ENCODE assay signal across 30 mouse cellular contexts in genomic region chr1:74203457-74203856, GRCm38 (mm10). TPM values are rescaled to one million over a fixed set of nuclear protein-coding genes. Genes with fewer than 3 reads are reported as not detected.
A peak's percentile ranks its signal among the peaks of the same experiment; 100 is the strongest.
DNase-seq lines count a peak whose midpoint lies in the region; ATAC-seq and TF ChIP-seq lines count a peak whose summit lies in the region.
"Had no signal": no experiment of that assay in that cellular context is flagged by ENCODE, and none has a peak within 500 bp of the region (broad histone marks: within the 10 kb centered on the region; RNA-seq: fewer than 3 reads in every experiment).

No protein-coding gene starts in this region.

- no peak for ATAC-seq in intestine, postnatal 0 days
- no peak for ATAC-seq in intestine, embryonic 16.5 days
- ATAC-seq: activated CD4-positive, CD25-positive, alpha-beta regulatory T cell, adult 4 months; forebrain, embryonic 16.5 days; hindbrain, embryonic 16.5 days; inflammation-experienced regulatory T-cells, adult 6 months had no signal

- DNase-seq in 416B (ENCODE audit: low read depth) (peak; percentile 50), MEL (ENCODE audit: low read depth, low spot score) (peak; percentile 49)
- DNase-seq in spleen, adult 12 weeks (ENCODE audit: low spot score) = no peak
- DNase-seq in adrenal gland, adult 2 months = no peak
- no peak for DNase-seq in heart, postnatal 10 days
- DNase-seq: adrenal gland, adult 8-10 months; adrenal gland, postnatal 36 days; B cell, adult 2 months; cerebellum, adult 8-10 months; cerebellum, postnatal 25 days; gastrocnemius, postnatal 10 days; heart, postnatal 4 days; kidney, adult 8-10 months; kidney, postnatal 10 days had no signal

- H3K4me3 ChIP-seq in intestine, postnatal 0 days (ENCODE audit: low read depth, low read length) = no peak overlapping the region
- H3K4me3 ChIP-seq in intestine, embryonic 16.5 days (ENCODE audit: low read length) = no peak overlapping the region
- H3K4me3 ChIP-seq in C2C12 (ENCODE audit: insufficient read depth, poor library complexity, severe bottlenecking) (no peak overlapping the region), MEL (ENCODE audit: control insufficient read depth in 1 of 2, insufficient read depth in 1 of 2, low read depth in 2 of 2, low read length in 2 of 2) (no peak overlapping the region)
- H3K4me3 ChIP-seq: embryonic facial prominence, embryonic 12.5 days; forebrain, embryonic 12.5 days; heart, embryonic 12.5 days; hindbrain, embryonic 12.5 days had no signal

- TF ChIP-seq CTCF in intestine, postnatal 0 days (IDR thresholded peaks at IDR 0.05; ENCODE audit: low read depth) = 0 out of 2 replicates have a peak, but pooled peaks have one; percentile 9
- TF ChIP-seq CTCF in C2C12 (IDR thresholded peaks at IDR 0.05; ENCODE audit: control insufficient read depth, insufficient read depth, insufficient read length) (no peak), MEL (IDR thresholded peaks at IDR 0.05 in 2 of 3, conservative IDR thresholded peaks at IDR 0.05 in 1 of 3; ENCODE audit: control insufficient read depth in 1 of 3, insufficient read depth in 1 of 3, low read depth in 2 of 3, low read length in 3 of 3, poor library complexity in 1 of 3, severe bottlenecking in 1 of 3) (peak in 2 of 3 experiments; percentile 32 to 46; a peak in 4 of 6 replicates)

- H3K79me3 ChIP-seq in C2C12 (ENCODE audit: low read depth) = no peaks in the 10 kb centered on the region

- 61% methylated on average over 5 of the region's 5 CpGs for WGBS in intestine, postnatal 0 days
- WGBS in intestine, embryonic 16.5 days = 67% methylated on average over 5 of the region's 5 CpGs

- no peak for TF ChIP-seq RAD21 in MEL (IDR thresholded peaks at IDR 0.05; ENCODE audit: low read depth, low read length)

- no peak for TF ChIP-seq POLR2A in MEL (IDR thresholded peaks at IDR 0.05; ENCODE audit: control insufficient read depth in 1 of 2, insufficient read depth in 1 of 2, low read depth in 1 of 2, low read length in 2 of 2, poor library complexity in 1 of 2)

- no peaks in the 10 kb centered on the region for H3K27me3 ChIP-seq in intestine, postnatal 0 days (replicated peaks; ENCODE audit: control insufficient read depth, insufficient read depth, low read length)
- no peaks in the 10 kb centered on the region for H3K27me3 ChIP-seq in intestine, embryonic 16.5 days (replicated peaks; ENCODE audit: control insufficient read depth, insufficient read depth, low read length)
- H3K27me3 ChIP-seq in C2C12 (ENCODE audit: control insufficient read depth, insufficient read depth, insufficient read length) = no peaks in the 10 kb centered on the region
- H3K27me3 ChIP-seq in MEL (ENCODE audit: control insufficient read depth in 1 of 2, insufficient read depth in 2 of 2, low read length in 2 of 2) = no peaks in the 10 kb centered on the region
- H3K27me3 ChIP-seq: embryonic facial prominence, embryonic 12.5 days; forebrain, embryonic 12.5 days; heart, embryonic 12.5 days; hindbrain, embryonic 12.5 days had no signal

- H3K36me3 ChIP-seq in intestine, postnatal 0 days (ENCODE audit: control insufficient read depth, insufficient read depth) = no peaks in the 10 kb centered on the region
- no peaks in the 10 kb centered on the region for H3K36me3 ChIP-seq in intestine, embryonic 16.5 days (ENCODE audit: control insufficient read depth, insufficient read depth, low read length)
- H3K36me3 ChIP-seq in C2C12 (ENCODE audit: control insufficient read depth, insufficient read depth) = no peaks in the 10 kb centered on the region
- no peaks in the 10 kb centered on the region for H3K36me3 ChIP-seq in MEL (ENCODE audit: control insufficient read depth in 1 of 2, insufficient read depth in 2 of 2, low read length in 2 of 2)
- H3K36me3 ChIP-seq: embryonic facial prominence, embryonic 12.5 days; forebrain, embryonic 12.5 days; heart, embryonic 12.5 days; hindbrain, embryonic 12.5 days had no signal

- H3K4me2 ChIP-seq in intestine, postnatal 0 days (replicated peaks; ENCODE audit: low read depth) = no peak overlapping the region
- H3K4me2 ChIP-seq in intestine, embryonic 16.5 days (ENCODE audit: low read depth, low read length) = no peak overlapping the region
- H3K4me2 ChIP-seq: embryonic facial prominence, embryonic 12.5 days; forebrain, embryonic 12.5 days; heart, embryonic 12.5 days; hindbrain, embryonic 12.5 days had no signal

- no peaks in the 10 kb centered on the region for H3K9me3 ChIP-seq in intestine, postnatal 0 days (ENCODE audit: control insufficient read depth)
- H3K9me3 ChIP-seq in intestine, embryonic 16.5 days (ENCODE audit: control insufficient read depth, low read length) = no peaks in the 10 kb centered on the region
- H3K9me3 ChIP-seq in MEL (replicated peaks; ENCODE audit: insufficient read depth, low read length) = no peaks in the 10 kb centered on the region
- H3K9me3 ChIP-seq: embryonic facial prominence, embryonic 12.5 days; forebrain, embryonic 12.5 days; heart, embryonic 12.5 days; hindbrain, embryonic 12.5 days had no signal

- H3K9ac ChIP-seq in intestine, postnatal 0 days (ENCODE audit: low read depth, low read length) = no peak overlapping the region
- H3K9ac ChIP-seq in intestine, embryonic 16.5 days (ENCODE audit: low read depth, low read length) = no peak overlapping the region
- no peak overlapping the region for H3K9ac ChIP-seq in MEL (ENCODE audit: control insufficient read depth, low read depth, low read length, poor library complexity, severe bottlenecking)
- H3K9ac ChIP-seq: embryonic facial prominence, embryonic 12.5 days; forebrain, embryonic 12.5 days; heart, embryonic 12.5 days; hindbrain, embryonic 12.5 days had no signal

- no peak for TF ChIP-seq EP300 in MEL (IDR thresholded peaks at IDR 0.05; ENCODE audit: low read depth in 1 of 2, low read length in 2 of 2)

- no peaks in the 10 kb centered on the region for H3K79me2 ChIP-seq in C2C12 (ENCODE audit: control insufficient read depth, insufficient read depth)
- H3K79me2 ChIP-seq in MEL (ENCODE audit: control insufficient read depth, insufficient read depth, low read length, poor library complexity) = no peaks in the 10 kb centered on the region

- intact Hi-C loops in heart, postnatal 10 days (cut with DNase I) = no loop called here

- no peak overlapping the region for H3K27ac ChIP-seq in intestine, postnatal 0 days (ENCODE audit: low read depth, low read length)
- no peak overlapping the region for H3K27ac ChIP-seq in intestine, embryonic 16.5 days (ENCODE audit: low read length)
- H3K27ac ChIP-seq in MEL (ENCODE audit: control insufficient read depth, low read depth, low read length) = no peak overlapping the region
- H3K27ac ChIP-seq: embryonic facial prominence, embryonic 12.5 days; forebrain, embryonic 12.5 days; hindbrain, embryonic 12.5 days had no signal

- H3ac ChIP-seq in C2C12 (ENCODE audit: control insufficient read depth, insufficient read length, low read depth) = no peak overlapping the region

- peaks cover 3% of the 10 kb centered on the region; the same call in 1 of the 2 replicates for H3K4me1 ChIP-seq in intestine, postnatal 0 days (replicated peaks; ENCODE audit: control insufficient read depth, insufficient read depth, low read length)
- H3K4me1 ChIP-seq in intestine, embryonic 16.5 days (ENCODE audit: control insufficient read depth, insufficient read depth, low read length) = peaks cover 20% of the 10 kb centered on the region
- no peaks in the 10 kb centered on the region; a peak in 1 of 4 replicates for H3K4me1 ChIP-seq in MEL (ENCODE audit: control insufficient read depth in 1 of 2, insufficient read depth in 2 of 2, low read length in 2 of 2)
- H3K4me1 ChIP-seq: forebrain, embryonic 12.5 days had no signal

TF ChIP-seq in C2C12, 6 proteins besides CTCF, POLR2A, EP300 and RAD21:
- TF ChIP-seq MYOG (IDR thresholded peaks at IDR 0.05; ENCODE audit: control insufficient read depth, extremely low read depth, insufficient read length) (no peak), USF1 (IDR thresholded peaks at IDR 0.05; ENCODE audit: low read depth) (peak; percentile 24)

TF ChIP-seq in MEL, 35 proteins besides CTCF, POLR2A, EP300 and RAD21 (continues in another document):
- TF ChIP-seq MYB (IDR thresholded peaks at IDR 0.05; ENCODE audit: low read depth, low read length) (no peak), TCF12 (IDR thresholded peaks at IDR 0.05; ENCODE audit: low read depth, low read length) (no peak), SIN3A (IDR thresholded peaks at IDR 0.05; ENCODE audit: low read length) (no peak), MAX (IDR thresholded peaks at IDR 0.05; ENCODE audit: low read length) (peak; percentile 57; the same call in 1 of the 2 replicates), MXI1 (IDR thresholded peaks at IDR 0.05; ENCODE audit: low read depth, low read length) (peak; percentile 39; the same call in 1 of the 2 replicates)

RNA-seq across cellular contexts. Expression of gene Cxcr1, which starts 9.0 kb away (rescaled TPM):
- not detected in 2 replicates for polyA plus RNA-seq in intestine, postnatal 0 days (2015; fragmentation: Nextera tagmentation; extraction: Ambion mirVana)
- polyA plus RNA-seq in intestine, embryonic 16.5 days (2015; fragmentation: Nextera tagmentation; extraction: Ambion mirVana) = not detected in 2 replicates
- not detected for polyA plus RNA-seq in C2C12 (2012; fragmentation: generic; extraction: Trizol)
- not detected in 2 replicates for total RNA-seq in MEL (2012; rRNA removed)
- polyA plus RNA-seq in MEL (2012; ENCODE audit: insufficient read depth in 1 of 2, insufficient read length in 2 of 2, low read depth in 1 of 2, low replicate concordance in 2 of 2, missing spikeins in 1 of 2) = not detected
- not detected for total RNA-seq in adrenal gland, adult 2 months (2021)
- not detected in 2 replicates for polyA plus RNA-seq in adrenal gland, adult 2 months (2012; rRNA removed)
- not detected for total RNA-seq in heart, postnatal 10 days (2021)
- total RNA-seq: adrenal gland, postnatal 36 days; gastrocnemius, postnatal 10 days; gastrocnemius, postnatal 4 days; heart, adult 8-10 months; heart, postnatal 4 days had no signal
- polyA plus RNA-seq: activated CD4-positive, CD25-positive, alpha-beta regulatory T cell, adult 4 months; cortical plate, adult 2 months; embryonic facial prominence, embryonic 12.5 days; forebrain, embryonic 12.5 days; forebrain, embryonic 16.5 days; frontal cortex, adult 2 months; heart, embryonic 12.5 days; heart, embryonic 16.5 days; hindbrain, embryonic 12.5 days; hindbrain, embryonic 16.5 days; inflammation-experienced regulatory T-cells, adult 6 months had no signal

RNA-seq across cellular contexts. Expression of gene Arpc2, which starts 32.4 kb away (rescaled TPM):
- 528 and 529 TPM in 2 replicates for polyA plus RNA-seq in intestine, postnatal 0 days (2015; fragmentation: Nextera tagmentation; extraction: Ambion mirVana)
- polyA plus RNA-seq in intestine, embryonic 16.5 days (2015; fragmentation: Nextera tagmentation; extraction: Ambion mirVana) = 556 and 575 TPM in 2 replicates
- polyA plus RNA-seq in C2C12 (2012; fragmentation: generic; extraction: Trizol) (281 TPM), MEL (2012; ENCODE audit: insufficient read depth in 1 of 2, insufficient read length in 2 of 2, low read depth in 1 of 2, low replicate concordance in 2 of 2, missing spikeins in 1 of 2) (100 to 1,000 TPM; 108 to 423 TPM)
- total RNA-seq in MEL (2012; rRNA removed) = 141 and 166 TPM in 2 replicates
- 100 to 1,000 TPM; 180 to 191 TPM for total RNA-seq in adrenal gland, adult 2 months (2021)
- polyA plus RNA-seq in adrenal gland, adult 2 months (2012; rRNA removed) = 108 and 124 TPM in 2 replicates
- total RNA-seq in heart, postnatal 10 days (2021) = 100 to 1,000 TPM; 213 to 219 TPM

RNA-seq across cellular contexts. Expression of gene Cxcr2, which starts 49.7 kb away (rescaled TPM):
- 0.07 TPM in 2 replicates for polyA plus RNA-seq in intestine, postnatal 0 days (2015; fragmentation: Nextera tagmentation; extraction: Ambion mirVana)
- 0.22 and 0.27 TPM in 2 replicates for polyA plus RNA-seq in intestine, embryonic 16.5 days (2015; fragmentation: Nextera tagmentation; extraction: Ambion mirVana)
- polyA plus RNA-seq in C2C12 (2012; fragmentation: generic; extraction: Trizol) (0.04 TPM), MEL (2012; ENCODE audit: insufficient read depth in 1 of 2, insufficient read length in 2 of 2, low read depth in 1 of 2, low replicate concordance in 2 of 2, missing spikeins in 1 of 2) (under 1 TPM in 1 of 2 experiments, not detected in 1; 0.11 TPM)
- 0.92 and 1.7 TPM in 2 replicates for total RNA-seq in MEL (2012; rRNA removed)
- total RNA-seq in adrenal gland, adult 2 months (2021) = under 1 TPM in 1 of 2 experiments, not detected in 1; 0.21 TPM
- polyA plus RNA-seq in adrenal gland, adult 2 months (2012; rRNA removed) = not detected in 2 replicates
- total RNA-seq in heart, postnatal 10 days (2021) = under 1 TPM; 0.14 to 0.17 TPM
- polyA plus RNA-seq: cortical plate, adult 2 months; forebrain, embryonic 12.5 days; hindbrain, embryonic 12.5 days had no signal

Comparison
In these comparisons a context has a peak if more than half of its experiments do, and no peak if none do; other contexts are left out.
1. DNase-seq: peak in 416B (single experiment) and MEL (single experiment); none in spleen, adult 12 weeks (single experiment), adrenal gland, adult 2 months (single experiment) and heart, postnatal 10 days (0 of 2).